Comparison of ENCODE assay signal across 15 mouse cellular contexts in the genomic region with DNA sequence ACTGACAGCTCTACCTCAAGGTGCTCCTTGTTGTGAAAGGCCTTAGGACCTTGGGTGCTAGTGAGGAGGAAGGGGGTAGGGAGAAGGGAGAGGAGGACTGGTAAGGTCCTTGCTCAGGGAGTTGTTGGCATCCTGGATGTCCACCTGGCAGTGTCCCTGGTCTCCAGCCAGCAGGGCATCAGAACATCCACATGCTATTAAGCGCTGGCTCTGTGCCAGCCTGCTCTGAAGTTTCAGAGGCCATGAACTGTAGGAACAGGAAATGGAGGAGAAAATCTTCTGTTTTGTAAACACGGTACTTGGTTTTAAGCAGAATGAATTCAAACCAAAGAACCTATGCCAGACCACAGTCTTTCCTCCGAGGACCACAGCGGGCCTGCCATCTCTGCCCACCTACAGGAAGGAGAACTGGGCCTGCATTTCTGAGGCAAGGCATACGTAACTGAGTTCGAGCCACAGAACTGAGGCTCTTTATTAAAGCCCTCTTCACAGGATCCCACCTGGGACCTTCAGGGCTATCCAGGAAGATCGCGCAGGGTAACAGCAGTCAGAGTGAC.
DNase-seq lines count a peak whose midpoint lies in the region; ATAC-seq and TF ChIP-seq lines count a peak whose summit lies in the region.
"Had no signal": no experiment of that assay in that cellular context is flagged by ENCODE, and none has a peak within 500 bp of the region (broad histone marks: within the 10 kb centered on the region; RNA-seq: fewer than 3 reads in every experiment).

No protein-coding gene starts in this region.

- peak; percentile 19 for DNase-seq in hindbrain, postnatal 0 days (ENCODE audit: low spot score)
- DNase-seq in retina, postnatal 1 day = peak; percentile 41
- DNase-seq in retina, embryonic 14.5 days (ENCODE audit: low spot score) = no peak
- peak; percentile 63 for DNase-seq in kidney, postnatal 10 days
- DNase-seq in hindbrain, embryonic 14.5 days (ENCODE audit: low spot score) = no peak
- DNase-seq in midbrain, embryonic 14.5 days = no peak
- DNase-seq: cerebellum, adult 11 months; heart, adult 18-20 months; heart, postnatal 36 days; lung, postnatal 14 days; right cerebral cortex, postnatal 4 days; thymus, postnatal 14 days had no signal

- H3K36me3 ChIP-seq in hindbrain, postnatal 0 days (ENCODE audit: insufficient read depth, low read length) = no peaks in the 10 kb centered on the region
- H3K36me3 ChIP-seq in hindbrain, embryonic 16.5 days (ENCODE audit: control insufficient read depth, insufficient read depth, low read length) = no peaks in the 10 kb centered on the region
- H3K36me3 ChIP-seq in forebrain, embryonic 12.5 days (replicated peaks) = no peaks in the 10 kb centered on the region
- no peaks in the 10 kb centered on the region for H3K36me3 ChIP-seq in hindbrain, embryonic 14.5 days (replicated peaks; ENCODE audit: control insufficient read depth, insufficient read depth)
- no peaks in the 10 kb centered on the region for H3K36me3 ChIP-seq in midbrain, embryonic 14.5 days (ENCODE audit: control insufficient read depth, insufficient read depth, low read length)
- H3K36me3 ChIP-seq: midbrain, embryonic 12.5 days had no signal

- H3K4me3 ChIP-seq in hindbrain, postnatal 0 days (ENCODE audit: low read length) = no peak overlapping the region
- H3K4me3 ChIP-seq in hindbrain, embryonic 16.5 days (ENCODE audit: low read length) = no peak overlapping the region
- no peak overlapping the region for H3K4me3 ChIP-seq in forebrain, embryonic 12.5 days (replicated peaks)
- H3K4me3 ChIP-seq in hindbrain, embryonic 14.5 days (replicated peaks; ENCODE audit: low read length) = no peak overlapping the region
- H3K4me3 ChIP-seq in midbrain, embryonic 14.5 days (replicated peaks; ENCODE audit: low read depth, low read length) = no peak overlapping the region
- H3K4me3 ChIP-seq: midbrain, embryonic 12.5 days had no signal

- H3K4me2 ChIP-seq in hindbrain, postnatal 0 days (ENCODE audit: low read depth, low read length) = no peak overlapping the region
- no peak overlapping the region for H3K4me2 ChIP-seq in hindbrain, embryonic 16.5 days (ENCODE audit: low read length)
- no peak overlapping the region for H3K4me2 ChIP-seq in forebrain, embryonic 12.5 days
- H3K4me2 ChIP-seq in hindbrain, embryonic 14.5 days (replicated peaks) = no peak overlapping the region
- H3K4me2 ChIP-seq in midbrain, embryonic 14.5 days (ENCODE audit: low read length) = no peak overlapping the region
- H3K4me2 ChIP-seq: midbrain, embryonic 12.5 days had no signal

- no peak for ATAC-seq in hindbrain, postnatal 0 days
- no peak for ATAC-seq in hindbrain, embryonic 16.5 days
- ATAC-seq in forebrain, embryonic 12.5 days (ENCODE audit: low FRiP score) = no peak
- no peak for ATAC-seq in hindbrain, embryonic 14.5 days (ENCODE audit: low FRiP score)
- ATAC-seq in midbrain, embryonic 14.5 days (ENCODE audit: low FRiP score, low TSS enrichment) = no peak

- H3K9ac ChIP-seq in hindbrain, postnatal 0 days (replicated peaks; ENCODE audit: low read length) = no peak overlapping the region
- no peak overlapping the region for H3K9ac ChIP-seq in hindbrain, embryonic 16.5 days (ENCODE audit: low read depth, low read length)
- no peak overlapping the region for H3K9ac ChIP-seq in forebrain, embryonic 12.5 days
- H3K9ac ChIP-seq in hindbrain, embryonic 14.5 days = no peak overlapping the region
- no peak overlapping the region for H3K9ac ChIP-seq in midbrain, embryonic 14.5 days (replicated peaks; ENCODE audit: low read length)
- H3K9ac ChIP-seq: midbrain, embryonic 12.5 days had no signal

- 77% methylated on average over 8 of the region's 8 CpGs for WGBS in hindbrain, postnatal 0 days
- WGBS in hindbrain, embryonic 16.5 days = 84% methylated on average over 8 of the region's 8 CpGs
- 89% methylated on average over 8 of the region's 8 CpGs for WGBS in forebrain, embryonic 12.5 days
- WGBS in hindbrain, embryonic 14.5 days = 86% methylated on average over 8 of the region's 8 CpGs
- WGBS in midbrain, embryonic 14.5 days = 90% methylated on average over 8 of the region's 8 CpGs

- no peaks in the 10 kb centered on the region for H3K9me3 ChIP-seq in hindbrain, postnatal 0 days (ENCODE audit: low read length)
- H3K9me3 ChIP-seq in hindbrain, embryonic 16.5 days (ENCODE audit: control insufficient read depth, low read length) = no peaks in the 10 kb centered on the region
- no peaks in the 10 kb centered on the region for H3K9me3 ChIP-seq in forebrain, embryonic 12.5 days
- H3K9me3 ChIP-seq in hindbrain, embryonic 14.5 days (ENCODE audit: control insufficient read depth, low read length) = no peaks in the 10 kb centered on the region
- H3K9me3 ChIP-seq in midbrain, embryonic 14.5 days (ENCODE audit: control insufficient read depth, low read length) = no peaks in the 10 kb centered on the region
- H3K9me3 ChIP-seq: midbrain, embryonic 12.5 days had no signal

- H3K4me1 ChIP-seq in hindbrain, postnatal 0 days (ENCODE audit: insufficient read depth, low read length) = no peaks in the 10 kb centered on the region
- no peaks in the 10 kb centered on the region for H3K4me1 ChIP-seq in hindbrain, embryonic 16.5 days (ENCODE audit: control insufficient read depth, insufficient read depth, low read depth, low read length)
- H3K4me1 ChIP-seq in forebrain, embryonic 12.5 days = 0 out of 2 replicates have a peak, but pooled peaks cover 2% of the 10 kb centered on the region
- H3K4me1 ChIP-seq in hindbrain, embryonic 14.5 days (replicated peaks; ENCODE audit: control insufficient read depth, insufficient read depth, low read length) = no peaks in the 10 kb centered on the region
- no peaks in the 10 kb centered on the region for H3K4me1 ChIP-seq in midbrain, embryonic 14.5 days (ENCODE audit: control insufficient read depth, insufficient read depth, low read length)
- H3K4me1 ChIP-seq: midbrain, embryonic 12.5 days had no signal

- no peak overlapping the region for H3K27ac ChIP-seq in hindbrain, postnatal 0 days
- no peak overlapping the region for H3K27ac ChIP-seq in hindbrain, embryonic 16.5 days (ENCODE audit: low read depth, low read length)
- H3K27ac ChIP-seq in forebrain, embryonic 12.5 days = no peak overlapping the region
- H3K27ac ChIP-seq in hindbrain, embryonic 14.5 days = no peak overlapping the region
- no peak overlapping the region for H3K27ac ChIP-seq in midbrain, embryonic 14.5 days (replicated peaks; ENCODE audit: low read depth, low read length)
- H3K27ac ChIP-seq: midbrain, embryonic 12.5 days had no signal

- no peak for TF ChIP-seq CTCF in hindbrain, postnatal 0 days (IDR thresholded peaks at IDR 0.05; ENCODE audit: low read depth)

- H3K27me3 ChIP-seq in hindbrain, postnatal 0 days (ENCODE audit: insufficient read depth, low read length) = no peaks in the 10 kb centered on the region
- H3K27me3 ChIP-seq in hindbrain, embryonic 16.5 days (replicated peaks; ENCODE audit: control insufficient read depth, insufficient read depth, low read length) = no peaks in the 10 kb centered on the region; the same call in 1 of the 2 replicates
- no peaks in the 10 kb centered on the region for H3K27me3 ChIP-seq in forebrain, embryonic 12.5 days
- no peaks in the 10 kb centered on the region for H3K27me3 ChIP-seq in hindbrain, embryonic 14.5 days (ENCODE audit: control insufficient read depth, insufficient read depth, low read length)
- no peaks in the 10 kb centered on the region for H3K27me3 ChIP-seq in midbrain, embryonic 14.5 days (ENCODE audit: control insufficient read depth, insufficient read depth, low read length)
- H3K27me3 ChIP-seq: midbrain, embryonic 12.5 days had no signal

Comparison
In these comparisons a context has a peak if more than half of its experiments do, and no peak if none do; other contexts are left out.
1. DNase-seq: peak in hindbrain, postnatal 0 days (single experiment), retina, postnatal 1 day (single experiment) and kidney, postnatal 10 days (single experiment); none in retina, embryonic 14.5 days (single experiment), hindbrain, embryonic 14.5 days (single experiment) and midbrain, embryonic 14.5 days (single experiment).